Mouse (Mus musculus) kidney, adult 2 months (tissue): Measurements from ENCODE around the gene Agrp. TPM values are rescaled to one million over a fixed set of nuclear protein-coding genes. Genes with fewer than 3 reads are reported as not detected.

Source experiments
- DNase-seq: peaks from one replicate; pipeline ENCODE4 v3.0.0; 2021
- H3K27ac ChIP-seq: fragments of 200-500 bp; 2 replicates; pipeline ENCODE4 v1.5.1; 2012; ENCODE audit warnings: low read depth, low read length, control low read depth, inconsistent platforms; ENCODE audit not compliant: insufficient read depth
- H3K27me3 ChIP-seq: fragments of 200-500 bp; replicated peaks from 2 replicates; pipeline ENCODE4 v1.6.1; 2012; ENCODE audit warnings: mild to moderate bottlenecking, moderate library complexity, low read length, inconsistent platforms; ENCODE audit not compliant: control insufficient read depth, insufficient read depth
- H3K36me3 ChIP-seq: fragments of 200-500 bp; 2 replicates; pipeline ENCODE4 v1.6.1; 2012; ENCODE audit warnings: mild to moderate bottlenecking, moderate library complexity, low read length, inconsistent platforms; ENCODE audit not compliant: control insufficient read depth, insufficient read depth
- H3K4me1 ChIP-seq: fragments of 200-500 bp; 2 replicates; pipeline ENCODE4 v1.6.1; 2011; ENCODE audit warnings: low read length; ENCODE audit not compliant: control insufficient read depth, insufficient read depth
- H3K4me3 ChIP-seq: fragments of 200-500 bp; 2 replicates; pipeline ENCODE4 v1.5.1; 2011; ENCODE audit warnings: mild to moderate bottlenecking, low read depth, low read length, control low read depth; ENCODE audit not compliant: insufficient read depth
- CTCF ChIP-seq: fragments of 200-500 bp; conservative IDR thresholded peaks from 2 replicates; pipeline ENCODE4 v1.5.1; 2011; ENCODE audit warnings: low read depth, mild to moderate bottlenecking, control low read depth, low read length, moderate library complexity, mixed read lengths; ENCODE audit not compliant: insufficient read depth, insufficient read length
- POLR2A ChIP-seq: fragments of 200-500 bp; IDR thresholded peaks from one replicate; pipeline ENCODE4 v1.6.1; 2011; ENCODE audit warnings: low read depth, low read length, control low read depth
- WGBS: fragments of 180-500 bp; shearing (Covaris S2); methylation state at CpG from one replicate; pipeline ENCODE4 v1.1.7; 2018; 5-methylcytosine and 5-hydroxymethylcytosine counted together
- polyA plus RNA-seq: library from polyadenylated mRNA; depleted of rRNA; stranded (reverse); fragments of >200 nt; gene quantifications from 2 replicates; pipeline ENCODE4 v1.2.3, GENCODE M21; 2012

Gene Agrp
- polyA plus RNA-seq, 1 experiment, result 0.13 TPM

DNA sequence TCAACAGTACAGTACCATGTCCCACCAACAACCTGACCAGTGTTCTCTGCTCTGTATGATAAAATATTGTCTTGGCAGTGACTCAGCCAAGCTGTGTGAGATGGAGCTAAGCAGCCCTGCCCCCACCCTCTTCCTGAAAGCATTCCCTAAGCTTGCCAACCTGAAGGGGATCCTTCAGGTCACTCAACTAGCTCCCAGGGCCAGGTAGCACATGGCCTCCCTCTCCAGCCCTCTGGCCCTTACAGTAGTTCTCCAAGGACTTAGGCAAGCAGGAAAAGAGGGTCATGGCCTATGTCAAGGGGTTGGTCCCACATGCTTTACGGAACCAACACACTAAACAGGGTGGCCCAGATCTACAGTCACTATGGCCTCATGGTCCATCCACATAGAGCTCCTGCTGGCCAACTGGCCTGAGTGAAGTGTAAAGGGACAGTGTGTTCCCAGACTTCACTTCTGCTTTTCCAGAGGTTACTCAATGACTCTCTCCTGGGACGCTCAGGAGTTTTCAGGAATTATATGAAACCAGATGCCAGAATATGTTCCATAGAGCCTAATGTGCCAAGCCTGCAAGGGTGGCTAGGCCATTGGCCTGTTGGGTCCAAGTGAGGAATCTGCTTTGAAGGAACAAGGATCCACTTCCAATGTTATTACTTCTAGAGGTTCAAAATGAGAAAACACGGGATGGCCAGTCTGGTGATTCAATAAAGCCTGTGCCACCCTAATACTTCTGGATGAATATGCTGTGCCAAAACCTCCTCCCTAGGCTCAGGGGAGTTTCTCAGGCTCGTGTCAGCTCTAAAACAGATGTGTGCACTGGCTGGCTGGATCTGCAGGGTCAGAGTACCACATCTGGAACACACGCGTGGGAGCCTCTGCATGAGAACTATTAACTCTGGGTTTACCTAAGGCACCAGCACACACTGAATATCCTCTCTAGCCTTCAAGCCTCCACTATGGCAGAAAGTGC, 90.5 kb downstream of the Agrp start:
- H3K27ac ChIP-seq, result 0 out of 2 replicates have a peak overlapping the region, but pooled peaks have one; percentile 13
- WGBS, result 57% methylated on average over 6 of the region's 6 CpGs
- no peaks in the 10 kb centered on the region for H3K36me3 ChIP-seq
- no peaks in the 10 kb centered on the region for H3K27me3 ChIP-seq
- H3K4me3 ChIP-seq, result no peak overlapping the region
- peaks cover 42% of the 10 kb centered on the region for H3K4me1 ChIP-seq
- TF ChIP-seq CTCF, result no peak
- TF ChIP-seq POLR2A, result no peak
- DNase-seq, result peak; percentile 38

DNA sequence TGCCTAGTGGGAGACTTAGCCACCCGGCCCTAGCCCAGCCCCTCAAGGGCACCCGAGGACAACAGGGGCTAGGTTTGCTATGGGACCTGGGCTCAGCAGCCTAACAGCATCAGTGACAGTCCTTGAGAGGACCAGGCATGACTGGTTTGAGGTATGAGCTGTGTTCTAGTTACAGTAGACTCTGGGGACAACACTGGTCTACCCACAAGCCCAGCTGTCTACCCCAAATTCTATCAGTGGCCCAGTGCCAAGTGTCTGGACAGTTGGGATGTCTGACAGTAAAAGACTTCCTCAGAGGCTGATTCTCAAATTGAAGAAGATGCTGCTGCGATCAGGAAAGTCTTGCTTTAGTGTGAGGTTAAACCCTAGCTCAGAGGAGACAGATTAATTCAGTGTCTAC, 91.9 kb downstream of the Agrp start:
- DNase-seq, result no peak
- Histone ChIP-seq H3K27ac (peak overlapping the region; percentile 33), H3K27me3 (no peaks in the 10 kb centered on the region), H3K36me3 (no peaks in the 10 kb centered on the region), H3K4me3 (no peak overlapping the region), H3K4me1 (peaks cover 38% of the 10 kb centered on the region)
- WGBS, result 50% methylated on average over 3 of the region's 3 CpGs
- TF ChIP-seq CTCF (no peak), POLR2A (no peak)

DNA sequence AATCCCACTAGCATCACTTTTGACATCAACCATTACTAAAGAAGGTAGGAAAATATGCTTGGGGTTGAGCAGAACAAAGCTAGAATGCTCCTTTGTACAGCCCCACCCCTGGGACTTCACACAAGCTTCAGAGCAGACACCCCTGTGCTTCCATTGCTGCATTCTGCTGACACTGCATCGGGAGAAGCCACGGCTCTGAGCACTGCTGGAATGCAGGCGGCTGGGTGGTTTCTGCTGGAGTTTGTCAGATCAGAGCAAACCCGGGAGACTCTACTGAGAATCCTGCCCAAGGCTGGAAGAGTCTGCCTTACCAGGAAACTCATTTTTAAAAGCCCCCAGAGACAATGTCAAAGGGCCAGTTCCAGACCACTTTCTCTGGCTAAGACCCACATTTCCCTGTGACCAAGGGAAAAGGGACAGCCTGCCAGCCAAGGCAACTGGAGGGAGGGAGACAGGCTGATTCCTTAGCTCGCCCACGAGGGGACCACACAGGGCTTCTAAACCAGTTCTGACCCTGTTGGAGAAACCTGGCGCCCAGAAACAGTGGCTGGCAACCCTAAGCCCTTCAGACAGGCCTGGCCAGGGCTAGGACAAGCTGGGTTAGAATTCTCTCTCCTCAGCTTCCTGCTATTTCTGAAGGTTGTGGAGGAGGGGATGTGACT, 92.5 kb downstream of the Agrp start:
- Histone ChIP-seq H3K27ac (peak overlapping the region; percentile 33), H3K36me3 (no peaks in the 10 kb centered on the region), H3K4me3 (no peak overlapping the region), H3K27me3 (no peaks in the 10 kb centered on the region), H3K4me1 (peaks cover 38% of the 10 kb centered on the region)
- DNase-seq, result peak; percentile 77
- 11% methylated on average over 7 of the region's 7 CpGs for WGBS
- TF ChIP-seq CTCF (no peak), POLR2A (no peak)

DNA sequence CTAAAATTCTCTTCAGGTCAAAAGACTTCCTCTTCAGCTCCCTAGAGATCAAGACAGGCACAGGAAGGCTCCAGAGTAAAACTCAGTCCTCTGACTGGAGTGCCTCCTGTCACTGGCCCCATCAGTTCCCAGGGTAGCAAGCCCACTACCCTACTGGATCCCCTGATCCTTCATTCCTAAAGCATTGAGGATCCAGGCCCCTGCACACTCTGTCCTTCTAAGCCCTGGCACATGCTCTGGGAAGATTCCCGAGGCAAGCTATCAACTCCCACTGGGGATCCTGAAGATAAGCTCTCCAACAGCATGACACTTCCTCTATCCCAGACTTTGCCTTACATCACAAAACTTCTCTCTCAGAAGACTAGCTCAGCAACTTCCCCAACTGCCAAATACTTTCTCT, 93.5 kb downstream of the Agrp start:
- peak overlapping the region; percentile 33 for H3K27ac ChIP-seq
- no peaks in the 10 kb centered on the region for H3K27me3 ChIP-seq
- TF ChIP-seq CTCF (no peak), POLR2A (no peak)
- H3K4me1 ChIP-seq, result peaks cover 38% of the 10 kb centered on the region
- DNase-seq, result peak; percentile 37
- peaks cover 3% of the 10 kb centered on the region; the same call in 1 of the 2 replicates for H3K36me3 ChIP-seq
- WGBS, result 24% methylated on average over 1 of the region's 1 CpGs
- no peak overlapping the region for H3K4me3 ChIP-seq

DNA sequence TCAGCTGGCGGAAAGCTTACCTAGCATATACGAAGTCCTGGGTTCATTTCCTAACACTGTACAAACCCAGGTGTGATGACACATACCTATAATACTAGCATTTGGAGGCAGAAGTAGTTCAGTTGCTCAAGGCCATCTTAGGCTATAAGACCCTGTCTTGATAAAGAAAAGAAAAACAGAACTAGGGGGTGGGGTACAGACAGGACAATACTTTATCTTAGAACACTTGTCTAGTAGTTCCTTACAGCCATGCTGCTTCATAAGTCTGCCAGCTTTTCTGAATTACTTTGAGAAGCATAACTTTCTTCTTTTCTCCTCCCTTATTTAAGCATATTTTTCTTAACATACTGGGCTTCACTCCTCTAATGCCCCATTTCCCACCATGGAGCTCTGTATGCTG, 94.4 kb downstream of the Agrp start:
- Histone ChIP-seq H3K4me3 (no peak overlapping the region), H3K36me3 (peaks cover 7% of the 10 kb centered on the region; the same call in 1 of the 2 replicates), H3K4me1 (peaks cover 38% of the 10 kb centered on the region), H3K27me3 (no peaks in the 10 kb centered on the region), H3K27ac (no peak overlapping the region)
- 91% methylated on average over 2 of the region's 2 CpGs for WGBS
- DNase-seq, result no peak
- no peak for TF ChIP-seq CTCF
- TF ChIP-seq POLR2A, result no peak

DNA sequence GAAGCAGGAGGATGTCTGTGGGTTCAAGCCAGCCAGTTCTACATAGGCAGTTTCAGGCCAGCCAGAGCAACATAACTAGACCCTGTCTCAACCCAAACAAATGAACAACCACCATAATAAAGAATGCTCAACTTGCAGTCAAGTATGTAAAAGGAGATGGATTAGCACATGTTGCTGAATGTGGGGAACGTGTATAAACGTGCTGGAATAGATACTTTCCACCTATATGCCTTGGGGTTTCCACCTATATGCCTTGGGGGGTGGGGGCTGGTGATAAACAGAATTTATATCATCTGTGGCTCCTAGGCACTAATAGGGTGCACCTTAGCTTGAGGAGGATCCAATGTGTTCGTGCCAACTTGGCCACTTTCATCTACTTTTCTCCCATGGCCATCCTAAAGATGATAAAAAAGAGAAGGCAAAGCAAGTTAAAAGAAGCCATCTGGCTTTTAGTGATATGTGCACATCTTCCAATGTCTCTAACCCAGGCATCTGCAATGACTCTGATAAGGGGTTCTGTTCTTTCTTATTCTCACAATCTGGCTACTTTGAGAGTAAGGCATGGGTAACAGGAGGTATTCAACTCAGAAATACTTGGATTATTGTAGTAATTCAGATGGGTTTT, 95.0 kb downstream of the Agrp start:
- no peak for DNase-seq
- Histone ChIP-seq H3K36me3 (peaks cover 7% of the 10 kb centered on the region; the same call in 1 of the 2 replicates), H3K4me3 (no peak overlapping the region), H3K27me3 (no peaks in the 10 kb centered on the region), H3K4me1 (peaks cover 36% of the 10 kb centered on the region), H3K27ac (no peak overlapping the region)
- 92% methylated on average over 3 of the region's 3 CpGs for WGBS
- TF ChIP-seq CTCF, result no peak
- no peak for TF ChIP-seq POLR2A
